Mouse (Mus musculus): ENCODE measurements at regions not wholly inside any gene's neighbourhood (a gene's known extent, or its start where the extent isn't known, plus 50 kb on each side); places are given as distances from the start of the nearest gene placed in this dataset.
A peak's percentile ranks its signal among the peaks of the same experiment; 100 is the strongest.

DNA sequence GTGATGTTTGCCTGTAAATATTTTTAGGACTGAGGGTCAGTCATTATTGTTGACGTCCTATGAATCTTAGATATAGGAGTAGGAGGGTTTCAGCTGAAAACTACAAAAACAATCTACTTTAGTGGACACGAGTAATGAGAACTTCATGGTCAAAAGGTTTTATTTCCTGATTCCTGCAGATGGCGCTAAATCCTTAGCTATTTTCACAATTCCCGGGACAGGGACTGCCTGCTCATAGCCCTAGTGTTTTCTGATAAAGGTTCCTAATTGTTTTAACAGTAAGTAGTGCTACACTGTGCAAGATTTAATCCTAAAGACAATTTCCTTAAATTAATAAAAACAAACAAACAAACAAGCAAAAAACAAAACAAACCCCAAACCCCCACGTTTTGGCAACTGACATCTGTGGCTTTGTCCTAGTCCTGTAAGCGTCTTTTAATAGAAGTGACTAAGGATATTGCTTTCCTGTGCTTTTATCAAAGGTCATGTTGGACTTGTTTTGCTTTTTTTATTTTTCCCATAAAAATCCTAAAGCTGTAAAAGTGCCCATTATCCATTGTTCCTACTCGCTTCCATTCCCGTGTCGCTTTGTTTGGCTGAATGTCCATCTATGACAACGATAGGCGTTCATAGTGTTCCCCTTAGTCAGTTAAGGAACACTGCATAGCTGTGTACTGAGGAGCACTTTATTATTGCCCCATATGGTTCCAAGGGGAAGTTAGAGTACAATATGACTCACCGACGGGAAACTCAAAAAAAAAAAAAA lies 53.5 kb upstream of the Akr1e1 start:
- DNase-seq (ENCODE audit: low read depth) = peak; percentile 86

Measured in NIH3T3 (cell line).